Mouse (Mus musculus) left cerebral cortex, postnatal 4 days (tissue): ENCODE measurements around the gene Hectd3. TPM values are rescaled to one million over a fixed set of nuclear protein-coding genes. Genes with fewer than 3 reads are reported as not detected.
A peak's percentile ranks its signal among the peaks of the same experiment; 100 is the strongest.

ENCODE experiments used
- DNase-seq: peaks from one replicate; pipeline ENCODE4 v3.0.0-alpha.2; 2022
- intact Hi-C: fragments of 180-260 bp; cut with DNase I; formaldehyde crosslinking; loops from one replicate; pipeline ENCODE4 v1.15.1; 2025
- total RNA-seq, 2 experiments: library from RNA; stranded (reverse); gene quantifications; 2 replicates each; pipeline ENCODE4 v1.2.3; 2021

Hectd3 gene
- total RNA-seq = 10 to 100 TPM; 60.7 to 61.1 TPM

GRCm38 (mm10) chr4:116995131-116995797, at the start of gene Hectd3:
TSS of gene Hectd3 (plus strand) at chr4:116995317.
- intact Hi-C loops = loop anchor here (10.0 kb wide), 1 partner anchor 850 kb away; no protein-coding TSS in a partner anchor
- DNase-seq = peak; percentile 71

DNA sequence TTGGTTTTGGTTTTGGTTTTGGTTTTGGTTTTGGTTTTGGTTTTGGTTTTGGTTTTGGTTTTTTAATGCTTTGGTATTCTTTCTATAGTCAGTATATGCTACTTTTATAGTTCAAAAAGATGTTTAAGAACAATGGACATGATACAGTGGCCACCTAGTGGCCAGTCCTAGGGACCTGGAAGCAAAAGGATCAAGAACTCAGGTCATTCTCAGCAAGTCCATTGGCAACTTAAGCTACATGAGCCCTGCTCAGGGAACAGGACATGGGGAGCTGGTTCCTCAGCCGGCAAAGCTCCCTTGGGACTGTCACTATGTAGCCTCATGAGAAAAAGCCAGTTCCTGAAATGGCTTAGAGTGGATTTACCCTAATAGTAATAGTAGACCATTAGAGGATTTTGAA, 43.5 kb upstream of the Hectd3 start:
- intact Hi-C loops = no loop called here

DNA sequence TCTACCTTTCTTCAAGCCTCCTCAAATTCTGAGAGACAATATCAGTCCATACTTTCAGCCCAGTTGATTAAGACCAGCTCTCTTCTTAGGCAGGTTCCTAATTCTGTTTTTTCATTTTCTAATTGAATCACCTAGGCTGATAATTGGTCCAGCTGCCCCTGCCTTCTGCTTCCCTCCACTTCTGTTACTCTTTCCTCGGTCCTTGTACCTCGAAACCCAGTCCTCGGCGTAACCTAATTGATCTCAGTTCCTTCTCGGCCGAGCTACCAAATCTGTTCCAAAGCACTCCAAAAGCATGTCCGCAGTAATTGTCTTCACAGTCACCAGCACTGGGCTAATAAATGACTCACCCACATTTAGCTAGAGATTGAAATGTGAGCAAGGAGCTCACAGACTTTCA, 40.2 kb upstream of the Hectd3 start:
- intact Hi-C loops = no loop called here
- DNase-seq = no peak

More for the DNA sequence above, 43.5 kb upstream of the Hectd3 start:
- no peak for DNase-seq

- intact Hi-C loops = no loop called here
- DNase-seq = no peak
These were observed 18.6 kb upstream of the Hectd3 start for GRCm38 (mm10) chr4:116976503-116976902.

DNA sequence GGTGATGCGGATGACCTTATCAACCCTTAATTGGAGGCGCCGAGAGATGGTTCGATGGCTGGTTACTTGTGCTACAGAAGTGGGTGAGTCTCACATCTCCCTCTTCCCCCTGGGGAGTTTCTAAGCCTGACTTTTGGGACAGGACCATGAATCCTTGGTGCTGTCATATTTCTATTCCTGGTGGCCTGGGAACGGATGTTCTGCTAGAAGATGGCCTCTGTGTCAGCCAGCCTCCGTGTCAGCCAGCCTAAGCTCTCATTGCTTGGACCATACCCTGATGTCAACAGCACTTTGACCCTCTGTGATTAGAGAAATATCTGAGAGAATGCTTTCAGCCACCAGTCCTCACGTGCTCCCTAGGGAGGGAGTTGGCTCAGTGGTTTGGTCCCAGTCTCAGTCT, 9.4 kb upstream of the Hectd3 start:
- intact Hi-C loops = loop anchor here (2.0 kb wide), 1 partner anchor 157 kb away; no protein-coding TSS in a partner anchor
- no peak for DNase-seq

GRCm38 (mm10) chr4:116986400-116987121, 8.6 kb upstream of the Hectd3 start:
- intact Hi-C loops = loop anchor here (2.0 kb wide), 1 partner anchor 158 kb away; no protein-coding TSS in a partner anchor
- DNase-seq = peak; percentile 92

DNA sequence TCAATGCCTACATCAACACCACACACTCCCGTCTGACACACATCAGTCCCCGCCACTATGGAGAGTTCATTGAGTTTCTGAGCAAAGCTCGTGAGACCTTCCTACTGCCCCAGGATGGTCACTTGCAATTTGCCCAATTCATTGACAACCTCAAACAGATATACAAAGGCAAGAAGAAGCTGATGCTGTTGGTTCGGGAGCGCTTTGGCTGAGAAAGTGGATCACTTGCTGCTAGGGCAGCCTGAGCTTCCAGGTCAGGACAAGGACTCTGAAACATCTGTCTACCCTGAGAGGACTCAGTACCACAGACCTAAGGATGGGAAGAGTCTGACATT, 8.0 kb upstream of the Hectd3 start:
- intact Hi-C loops = loop anchor here (2.0 kb wide), 1 partner anchor 158 kb away; no protein-coding TSS in a partner anchor
- no peak for DNase-seq

- intact Hi-C loops = loop anchor here (5.0 to 10.0 kb wide), 2 partner anchors 272 to 845 kb away; no protein-coding TSS in a partner anchor
- DNase-seq = no peak
These were observed 5.4 kb upstream of the Hectd3 start for GRCm38 (mm10) chr4:116989731-116990130.

GRCm38 (mm10) chr4:116991366-116991765, 3.8 kb upstream of the Hectd3 start:
- intact Hi-C loops = loop anchor here (5.0 to 10.0 kb wide), 2 partner anchors 274 to 847 kb away; no protein-coding TSS in a partner anchor
- DNase-seq = peak; percentile 84

GRCm38 (mm10) chr4:116993672-116994621, 1.2 kb upstream of the Hectd3 start, which contains the start of gene Urod:
TSS of gene Urod (minus strand) at chr4:116994413.
- intact Hi-C loops = loop anchor here (5.0 to 10.0 kb wide), 2 partner anchors 277 to 849 kb away; no protein-coding TSS in a partner anchor
- peak; percentile 96 for DNase-seq

DNA sequence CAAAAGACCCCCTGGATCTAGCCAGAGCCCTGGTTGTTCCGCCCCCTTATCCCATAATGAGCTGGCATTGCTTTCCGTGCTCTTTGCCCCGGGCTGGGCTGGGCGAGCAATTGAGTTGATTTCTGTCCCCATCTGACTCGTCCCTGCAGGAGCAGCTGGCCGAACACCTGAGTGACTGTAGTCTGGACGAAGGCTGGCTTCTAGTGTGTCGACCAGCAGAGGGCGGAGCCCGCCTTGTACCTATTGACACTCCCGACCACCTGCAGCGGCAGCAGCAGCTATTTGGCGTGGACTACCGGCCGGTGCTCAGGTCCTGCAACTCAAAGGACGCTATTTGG, 650 bp downstream of the Hectd3 start:
- intact Hi-C loops = loop anchor here (10.0 kb wide), 1 partner anchor 851 kb away; no protein-coding TSS in a partner anchor
- peak; percentile 77 for DNase-seq

DNA sequence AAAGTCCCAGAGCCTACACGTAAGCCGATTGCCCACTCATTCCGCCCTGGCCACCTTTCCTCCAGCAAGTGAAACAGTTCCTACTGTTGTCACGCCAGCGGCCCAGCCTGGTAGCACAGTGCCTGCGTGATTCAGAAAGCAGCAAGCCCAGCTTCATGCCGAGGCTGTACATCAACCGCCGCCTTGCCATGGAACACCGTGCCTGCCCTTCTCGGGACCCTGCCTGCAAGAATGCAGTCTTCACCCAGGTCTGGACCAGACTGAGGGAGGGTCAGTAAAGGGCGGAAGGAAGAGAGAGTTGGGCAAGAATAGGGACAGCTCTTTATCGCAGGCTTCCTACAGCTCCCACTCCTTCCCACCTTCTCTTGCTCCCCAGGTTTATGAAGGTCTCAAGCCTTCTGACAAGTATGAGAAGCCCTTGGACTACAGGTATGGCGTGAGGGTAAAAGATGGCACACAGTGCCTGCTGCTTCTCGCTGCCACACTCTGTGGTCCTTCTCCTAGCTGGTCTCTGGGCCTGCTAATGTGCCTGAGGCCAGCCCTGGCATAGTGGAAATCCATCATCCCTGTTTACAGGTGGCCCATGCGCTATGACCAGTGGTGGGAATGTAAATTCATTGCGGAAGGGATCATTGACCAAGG, 4.5 kb downstream of the Hectd3 start:
- intact Hi-C loops = loop anchor here (5.0 to 10.0 kb wide), 2 partner anchors 143 to 855 kb away; no protein-coding TSS in a partner anchor

GRCm38 (mm10) chr4:117001957-117002356, 6.8 kb downstream of the Hectd3 start:
- intact Hi-C loops = loop anchor here (5.0 kb wide), 1 partner anchor 140 kb away; no protein-coding TSS in a partner anchor
- DNase-seq = no peak

More for the DNA sequence above, 4.5 kb downstream of the Hectd3 start:
- DNase-seq = no peak

DNA sequence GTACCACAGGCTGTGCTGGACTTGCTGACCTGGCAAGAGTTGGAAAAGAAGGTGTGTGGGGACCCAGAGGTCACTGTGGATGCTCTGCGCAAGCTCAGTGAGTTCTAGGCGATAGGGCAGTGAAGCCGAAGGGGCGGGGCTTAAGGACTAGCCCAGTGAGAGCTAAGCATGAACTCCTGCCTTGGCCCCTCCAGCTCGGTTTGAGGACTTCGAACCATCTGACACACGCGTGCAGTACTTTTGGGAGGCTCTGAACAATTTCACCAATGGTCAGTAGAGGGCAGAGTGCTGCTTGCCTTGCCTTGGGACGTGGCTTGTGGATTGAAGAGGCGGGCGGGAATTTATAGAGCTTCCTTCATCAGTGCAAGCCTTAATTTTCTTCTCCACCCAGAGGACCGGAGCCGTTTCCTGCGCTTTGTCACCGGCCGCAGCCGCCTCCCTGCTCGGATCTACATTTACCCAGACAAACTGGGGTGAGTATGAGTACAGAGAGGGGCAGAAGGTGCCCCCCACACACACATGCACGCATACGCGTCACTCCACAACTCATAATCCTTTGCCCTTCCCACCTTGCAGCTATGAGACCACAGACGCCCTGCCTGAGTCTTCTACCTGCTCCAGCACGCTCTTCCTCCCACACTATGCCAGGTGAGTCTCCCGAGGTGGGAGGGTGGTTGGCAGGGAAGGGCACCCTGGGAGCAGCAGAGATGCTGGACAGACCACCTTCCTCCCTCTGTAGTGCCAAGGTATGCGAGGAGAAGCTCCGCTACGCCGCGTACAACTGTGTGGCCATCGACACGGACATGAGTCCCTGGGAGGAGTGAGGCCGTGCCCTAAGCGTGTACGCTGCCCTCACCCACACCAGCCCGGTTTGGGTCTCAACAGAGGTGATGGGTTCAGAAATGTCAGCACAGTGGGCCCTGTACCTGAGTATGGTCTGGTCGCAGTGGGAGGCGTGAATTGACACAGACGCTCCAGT, 7.7 kb downstream of the Hectd3 start:
- intact Hi-C loops = loop anchor here (5.0 kb wide), 1 partner anchor 139 kb away; no protein-coding TSS in a partner anchor
- DNase-seq = peak; percentile 65

- no peak for DNase-seq
- intact Hi-C loops = loop anchor here (5.0 kb wide), 1 partner anchor 138 kb away; no protein-coding TSS in a partner anchor
These were observed 9.5 kb downstream of the Hectd3 start for GRCm38 (mm10) chr4:117004649-117005048.

GRCm38 (mm10) chr4:117005611-117006400, 10.7 kb downstream of the Hectd3 start:
- no peak for DNase-seq
- intact Hi-C loops = no loop called here

DNA sequence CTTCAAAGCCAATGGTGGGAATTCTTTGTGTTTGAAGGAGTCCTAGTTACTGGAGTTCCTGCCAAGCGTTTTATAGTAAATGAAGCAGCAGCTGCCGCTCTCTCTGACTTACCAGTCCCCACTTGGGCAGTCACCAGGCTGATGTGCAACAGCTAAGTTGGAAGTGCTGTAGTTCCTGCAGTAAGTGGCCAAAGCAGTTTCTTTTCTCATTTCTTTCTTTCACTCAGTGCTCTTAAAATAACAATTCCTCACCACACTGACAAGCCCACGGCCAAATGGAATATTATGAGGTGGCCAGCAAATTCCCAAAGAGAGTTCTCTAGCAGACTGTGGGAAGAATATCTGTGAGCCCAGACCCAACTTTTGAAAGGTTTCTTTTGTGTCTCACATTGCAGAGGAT, 11.9 kb downstream of the Hectd3 start:
- intact Hi-C loops = no loop called here
- DNase-seq = no peak

DNA sequence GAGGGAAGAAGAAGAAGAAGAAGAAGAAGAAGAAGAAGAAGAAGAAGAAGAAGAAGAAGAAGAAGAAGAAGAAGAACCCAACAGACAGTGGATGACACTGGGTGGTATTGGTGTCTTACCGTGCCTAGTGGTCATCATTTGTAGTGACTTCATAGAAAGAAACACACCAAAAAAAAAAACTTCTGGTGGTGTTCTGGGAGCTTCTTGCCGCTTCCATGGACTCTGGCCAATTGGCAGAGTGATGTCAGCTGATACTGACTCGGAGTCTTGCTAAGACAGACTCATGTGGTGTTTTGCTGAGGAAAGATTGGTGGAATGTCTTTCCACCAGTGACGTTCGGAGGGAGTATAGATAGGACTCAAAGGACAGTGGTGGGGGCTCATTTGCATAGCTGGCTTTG, 15.1 kb downstream of the Hectd3 start:
- no peak for DNase-seq
- intact Hi-C loops = no loop called here
